Mouse (Mus musculus): ENCODE measurements around the gene Edc3. TPM values are rescaled to one million over a fixed set of nuclear protein-coding genes. Genes with fewer than 3 reads are reported as not detected.

The Edc3 gene
- total RNA-seq, 2 experiments from 2014 or later = 8.9 to 10.0 TPM

Other genes with a start within 250 kb of the Edc3 start
- 10 to 100 TPM; 11.6 to 11.7 TPM for gene Scamp5, start 240.5 kb upstream of the Edc3 start, total RNA-seq (2021)
- 1 to 10 TPM; 7.8 to 9.4 TPM for gene Rpp25, start 204.5 kb upstream of the Edc3 start, total RNA-seq (2021)
- 1,000 to 10,000 TPM; 1,831 to 1,865 TPM for gene Cox5a, start 187.3 kb upstream of the Edc3 start, total RNA-seq (2021)
- gene Fam219b, start 171.0 kb upstream of the Edc3 start, total RNA-seq (2021) = 1 to 10 TPM; 7.9 to 8.8 TPM
- gene Mpi, start 155.8 kb upstream of the Edc3 start, total RNA-seq (2021) = 100 to 1,000 TPM; 122 to 125 TPM
- 10 to 100 TPM; 34.5 to 37.0 TPM for gene Scamp2, start 147.6 kb upstream of the Edc3 start, total RNA-seq (2021)
- 10 to 100 TPM; 11.9 to 12.3 TPM for gene Ulk3, start 119.1 kb upstream of the Edc3 start, total RNA-seq (2021)
- not detected for gene Cplx3, start 102.3 kb upstream of the Edc3 start, total RNA-seq (2021)
- not detected for gene Lman1l, start 87.8 kb upstream of the Edc3 start, total RNA-seq (2021)
- 10 to 100 TPM; 42.1 to 47.0 TPM for gene Csk, start 54.9 kb upstream of the Edc3 start, total RNA-seq (2021)
- not detected for gene Cyp1a2, start 24.8 kb upstream of the Edc3 start, total RNA-seq (2021)
- gene Cyp1a1, start 20.6 kb upstream of the Edc3 start, total RNA-seq (2021) = not detected
- 10 to 100 TPM; 43.5 to 49.1 TPM for gene Clk3, start 57.3 kb downstream of the Edc3 start, total RNA-seq (2021)
- gene Arid3b, start 128.3 kb downstream of the Edc3 start, total RNA-seq (2021) = 1 to 10 TPM; 8.5 to 9.5 TPM
- 10 to 100 TPM; 66.3 to 66.5 TPM for gene Ubl7, start 202.4 kb downstream of the Edc3 start, total RNA-seq (2021)
- 10 to 100 TPM; 26.0 to 30.1 TPM for gene Sema7a, start 231.6 kb downstream of the Edc3 start, total RNA-seq (2021)

Measured in heart, postnatal 4 days (tissue).